Mouse (Mus musculus) heart, adult 2 months (tissue): ENCODE measurements around the gene Ppp2r5a. TPM values are rescaled to one million over a fixed set of nuclear protein-coding genes. Genes with fewer than 3 reads are reported as not detected.

ENCODE experiments used
- DNase-seq, 2 experiments: peaks; one replicate each; pipeline ENCODE4 v3.0.0; 2021
- H3K27ac ChIP-seq: fragments of 200-600 bp; 2 replicates; pipeline ENCODE4 v1.8.1; 2022
- H3K27me3 ChIP-seq: fragments of 200-500 bp; 2 replicates; pipeline ENCODE4 v1.6.1; 2012; ENCODE audit warnings: mild to moderate bottlenecking, low read length, inconsistent platforms, mixed read lengths; ENCODE audit not compliant: control insufficient read depth, insufficient read depth
- H3K36me3 ChIP-seq: fragments of 200-500 bp; 2 replicates; pipeline ENCODE4 v1.6.1; 2012; ENCODE audit warnings: low read length, inconsistent platforms; ENCODE audit not compliant: control insufficient read depth, insufficient read depth
- H3K4me1 ChIP-seq: fragments of 200-500 bp; 2 replicates; pipeline ENCODE4 v1.6.1; 2011; ENCODE audit warnings: low read length; ENCODE audit not compliant: control insufficient read depth, insufficient read depth
- H3K4me3 ChIP-seq: fragments of 200-600 bp; 2 replicates; pipeline ENCODE4 v1.8.1; 2022
- H3K79me2 ChIP-seq: fragments of 200-500 bp; replicated peaks from 2 replicates; pipeline ENCODE4 v1.6.1; 2012; ENCODE audit warnings: mild to moderate bottlenecking, inconsistent platforms, low read length, moderate library complexity, mixed read lengths; ENCODE audit not compliant: control insufficient read depth, insufficient read depth
- H3K9ac ChIP-seq: fragments of 200-500 bp; 2 replicates; pipeline ENCODE4 v1.6.1; 2012; ENCODE audit warnings: low read depth, mild to moderate bottlenecking, control low read depth, inconsistent platforms, low read length, mixed read lengths
- CTCF ChIP-seq: fragments of 200-600 bp; IDR thresholded peaks from 2 replicates; pipeline ENCODE4 v1.8.1; 2022; ENCODE audit warnings: antibody characterized with exemption, mild to moderate bottlenecking, moderate library complexity
- EP300 ChIP-seq: fragments of 200-500 bp; IDR thresholded peaks from 2 replicates; pipeline ENCODE4 v1.6.1; 2011; ENCODE audit warnings: low read depth, low read length, control low read depth; ENCODE audit not compliant: insufficient read depth
- POLR2A ChIP-seq: fragments of 200-500 bp; IDR thresholded peaks from 2 replicates; pipeline ENCODE4 v1.6.1; 2011; ENCODE audit warnings: mild to moderate bottlenecking, low read depth, low read length, control low read depth; ENCODE audit not compliant: insufficient read depth
- WGBS: fragments of 180-500 bp; shearing (Covaris S2); methylation state at CpG from one replicate; pipeline ENCODE4 v1.1.7; 2018; 5-methylcytosine and 5-hydroxymethylcytosine counted together
- intact Hi-C: fragments of 180-260 bp; cut with DNase I; formaldehyde crosslinking; loops from one replicate; pipeline ENCODE4 v1.15.1; 2025
- polyA plus RNA-seq: library from polyadenylated mRNA; depleted of rRNA; stranded (reverse); fragments of >200 nt; gene quantifications from 2 replicates; pipeline ENCODE4 v1.2.3, GENCODE M21; 2012
- total RNA-seq, 2 experiments: library from RNA; stranded (reverse); gene quantifications; 2 replicates each; pipeline ENCODE4 v1.2.3; 2021

The Ppp2r5a gene
- total and polyA plus RNA-seq, 3 experiments, result 53.7 to 110 (median 105) TPM

DNA sequence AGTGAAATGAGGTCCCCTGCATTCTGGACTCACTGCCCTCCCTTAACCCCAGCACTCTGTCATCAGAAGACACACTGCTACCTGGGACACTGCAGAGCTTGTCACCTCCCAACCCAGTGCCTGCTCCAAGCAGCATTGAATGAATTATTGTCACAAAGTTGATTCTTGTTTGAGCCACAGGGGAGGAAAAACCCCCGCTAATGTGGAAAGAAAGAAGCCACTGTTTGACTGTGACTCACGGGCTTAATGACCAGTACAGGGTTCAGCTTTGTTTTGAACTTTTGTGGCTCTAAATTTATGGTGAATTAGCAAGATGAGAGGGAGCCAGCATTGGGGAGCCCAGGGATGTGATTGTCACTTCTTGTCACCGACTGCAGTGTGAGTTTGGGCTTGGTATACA is 13.5 kb upstream of the Ppp2r5a start:
- Histone ChIP-seq H3K79me2 (no peaks in the 10 kb centered on the region), H3K27me3 (no peaks in the 10 kb centered on the region), H3K4me3 (no peak overlapping the region), H3K9ac (no peak overlapping the region), H3K27ac (no peak overlapping the region), H3K4me1 (peaks cover 8% of the 10 kb centered on the region), H3K36me3 (no peaks in the 10 kb centered on the region)
- TF ChIP-seq POLR2A (no peak), CTCF (no peak), EP300 (no peak)
- intact Hi-C loops, result no loop called here
- DNase-seq, result no peak
- 47% methylated on average over 3 of the region's 3 CpGs for WGBS

DNA sequence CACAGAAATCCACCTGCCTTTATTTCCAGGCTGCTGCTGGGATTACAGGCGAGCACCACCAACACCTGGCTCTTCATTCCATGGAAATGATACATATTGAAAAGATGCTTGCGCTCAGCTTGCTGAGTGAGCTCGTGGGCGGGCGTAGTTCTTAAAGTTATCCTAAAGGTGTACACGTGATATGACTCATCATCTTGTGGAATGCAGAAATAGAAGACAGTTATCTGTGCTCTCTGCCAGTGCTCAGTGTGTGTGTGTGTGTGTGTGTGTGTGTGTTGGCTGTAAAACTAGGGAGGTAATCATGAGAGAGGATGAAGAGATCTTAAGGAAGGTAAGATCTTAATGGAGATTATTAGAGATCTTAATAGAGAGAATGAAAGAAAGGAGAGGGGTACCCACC is 11.4 kb upstream of the Ppp2r5a start:
- H3K27ac ChIP-seq, result no peak overlapping the region
- WGBS, result 80% methylated on average over 6 of the region's 6 CpGs
- no peak overlapping the region for H3K4me3 ChIP-seq
- intact Hi-C loops, result no loop called here
- no peak overlapping the region for H3K9ac ChIP-seq
- no peak for TF ChIP-seq EP300
- TF ChIP-seq POLR2A, result no peak
- TF ChIP-seq CTCF, result no peak
- no peak for DNase-seq
- H3K79me2 ChIP-seq, result no peaks in the 10 kb centered on the region
- no peaks in the 10 kb centered on the region for H3K36me3 ChIP-seq
- 0 out of 2 replicates have a peak, but pooled peaks cover 1% of the 10 kb centered on the region for H3K4me1 ChIP-seq
- no peaks in the 10 kb centered on the region for H3K27me3 ChIP-seq

DNA sequence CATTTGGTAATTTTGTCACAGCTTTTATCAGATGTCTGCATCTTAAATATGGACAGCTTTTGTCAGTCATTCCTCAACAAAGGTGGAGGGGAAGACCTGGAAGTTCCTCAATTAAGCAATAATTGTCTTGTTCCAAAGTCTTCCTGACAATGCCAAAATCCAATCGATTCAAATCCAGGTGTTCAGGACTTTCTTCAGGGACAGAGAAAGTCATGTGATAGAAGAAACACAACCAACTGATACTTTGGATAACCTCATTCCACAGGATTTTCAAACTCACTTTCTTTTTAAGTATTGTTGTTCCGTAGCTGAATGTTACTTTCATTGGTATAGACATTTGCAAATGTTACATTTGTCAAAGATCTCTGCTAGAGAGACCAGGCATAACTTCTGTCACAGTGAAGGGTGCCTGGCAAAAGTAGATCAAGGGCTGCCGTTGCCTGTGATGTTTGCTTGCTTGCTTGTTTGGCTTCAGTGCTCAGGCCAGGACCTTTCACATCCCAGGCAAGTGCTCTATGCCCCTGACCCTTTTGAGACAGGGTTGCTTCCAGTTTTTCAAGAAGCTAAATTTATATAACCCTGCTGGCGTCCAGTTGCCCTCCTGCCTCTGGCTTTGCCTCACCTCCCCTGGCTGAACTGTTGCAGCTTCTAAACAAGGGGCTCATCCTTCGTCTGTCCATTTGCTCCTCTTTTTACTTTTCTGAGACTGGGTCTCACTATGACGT is 10.8 kb upstream of the Ppp2r5a start:
- intact Hi-C loops, result no loop called here

DNA sequence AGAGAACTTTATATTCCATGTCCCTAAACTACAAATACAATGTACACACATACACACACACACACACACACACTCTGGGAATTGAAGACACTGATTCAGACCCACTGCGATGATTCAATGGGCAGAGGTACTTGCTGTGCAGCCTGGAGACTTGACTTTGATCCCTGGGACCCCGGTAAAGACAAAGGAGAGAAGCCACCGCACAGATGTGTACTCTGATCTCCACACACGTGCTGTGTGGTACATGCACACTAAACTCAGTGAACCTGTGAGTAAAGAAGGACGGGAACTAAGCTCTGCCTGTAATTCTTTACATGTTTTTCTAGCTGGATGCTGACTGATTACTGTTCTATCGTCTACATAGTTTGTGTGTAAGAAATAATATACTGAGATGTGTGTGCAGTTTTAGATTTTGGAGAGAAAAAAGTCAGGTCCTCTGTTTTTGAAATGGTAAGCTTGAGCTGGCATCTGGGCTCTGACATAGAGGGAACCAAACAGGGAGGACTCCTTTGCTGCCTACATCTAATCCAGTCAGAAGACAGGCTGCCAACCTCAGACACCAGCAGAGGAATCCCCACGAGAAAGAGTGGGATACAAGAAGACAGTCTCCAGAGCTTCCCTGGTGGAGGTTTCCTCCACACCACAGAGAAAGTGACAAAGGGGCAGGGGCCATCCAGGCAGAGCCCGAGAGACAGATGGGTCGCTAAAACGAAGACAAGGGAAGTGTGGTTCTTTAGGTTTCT is 7.4 kb upstream of the Ppp2r5a start:
- Histone ChIP-seq H3K4me3 (no peak overlapping the region), H3K36me3 (no peaks in the 10 kb centered on the region), H3K27ac (no peak overlapping the region), H3K9ac (no peak overlapping the region), H3K79me2 (no peaks in the 10 kb centered on the region), H3K4me1 (0 out of 2 replicates have a peak, but pooled peaks cover 1% of the 10 kb centered on the region), H3K27me3 (no peaks in the 10 kb centered on the region)
- no peak for DNase-seq
- TF ChIP-seq POLR2A, result no peak
- no peak for TF ChIP-seq EP300
- no peak for TF ChIP-seq CTCF
- intact Hi-C loops, result no loop called here
- 62% methylated on average over 10 of the region's 10 CpGs for WGBS

More for the DNA sequence above, 10.8 kb upstream of the Ppp2r5a start:
- DNase-seq, result no peak
- no peak for TF ChIP-seq EP300
- TF ChIP-seq CTCF, result no peak
- no peak for TF ChIP-seq POLR2A
- Histone ChIP-seq H3K4me1 (0 out of 2 replicates have a peak, but pooled peaks cover 1% of the 10 kb centered on the region), H3K9ac (no peak overlapping the region), H3K36me3 (no peaks in the 10 kb centered on the region), H3K27me3 (no peaks in the 10 kb centered on the region), H3K79me2 (no peaks in the 10 kb centered on the region), H3K27ac (no peak overlapping the region), H3K4me3 (no peak overlapping the region)
- WGBS, result 65% methylated on average over 6 of the region's 6 CpGs

DNA sequence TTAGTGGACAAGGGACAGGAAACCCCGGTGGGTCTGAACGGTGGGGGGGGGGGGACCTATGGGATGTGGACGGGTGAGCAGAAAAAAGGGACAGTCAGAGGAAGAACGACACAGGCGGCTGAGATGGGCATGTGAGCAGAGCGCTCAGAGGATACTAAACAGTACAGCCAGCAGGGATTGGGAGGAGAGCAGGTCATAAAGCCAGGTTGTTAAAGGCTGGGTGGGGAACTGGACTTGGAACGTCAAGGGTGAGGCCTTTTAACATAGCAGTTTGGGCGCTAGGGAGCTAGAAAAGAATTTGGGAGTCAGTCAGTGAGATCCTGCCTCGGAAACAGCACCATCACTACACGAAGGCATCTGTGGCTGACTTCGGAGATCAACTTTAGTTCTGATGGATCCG is 4.2 kb upstream of the Ppp2r5a start:
- H3K4me1 ChIP-seq, result 0 out of 2 replicates have a peak, but pooled peaks cover 1% of the 10 kb centered on the region
- no peak overlapping the region for H3K4me3 ChIP-seq
- H3K27ac ChIP-seq, result no peak overlapping the region
- H3K9ac ChIP-seq, result no peak overlapping the region
- H3K79me2 ChIP-seq, result no peaks in the 10 kb centered on the region
- intact Hi-C loops, result no loop called here
- H3K27me3 ChIP-seq, result no peaks in the 10 kb centered on the region
- DNase-seq, result no peak
- 56% methylated on average over 12 of the region's 12 CpGs for WGBS
- TF ChIP-seq POLR2A (no peak), CTCF (no peak), EP300 (no peak)
- no peaks in the 10 kb centered on the region for H3K36me3 ChIP-seq

DNA sequence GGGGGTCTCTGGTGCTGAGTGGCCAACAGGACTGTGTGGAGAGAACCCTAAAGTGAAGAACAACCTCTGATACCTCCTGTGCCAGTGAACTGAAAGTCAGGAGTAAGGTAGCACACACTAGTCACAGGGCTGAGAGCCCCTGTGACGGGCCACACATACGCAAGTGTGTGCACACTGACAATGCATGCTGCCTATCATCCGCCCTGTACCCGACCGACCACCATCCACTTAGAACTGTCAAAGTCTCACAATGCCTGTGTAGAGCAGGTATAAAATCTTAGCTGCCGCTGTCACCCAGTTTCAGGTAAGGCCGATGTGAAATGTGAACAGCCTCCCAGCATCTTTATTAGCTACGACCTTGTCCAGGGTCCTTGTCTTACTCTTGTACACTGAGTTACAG is 3.4 kb upstream of the Ppp2r5a start:
- Histone ChIP-seq H3K4me1 (0 out of 2 replicates have a peak, but pooled peaks cover 1% of the 10 kb centered on the region), H3K27me3 (no peaks in the 10 kb centered on the region), H3K79me2 (no peaks in the 10 kb centered on the region), H3K4me3 (no peak overlapping the region), H3K27ac (no peak overlapping the region), H3K36me3 (no peaks in the 10 kb centered on the region), H3K9ac (no peak overlapping the region)
- DNase-seq, result no peak
- WGBS, result 95% methylated on average over 8 of the region's 8 CpGs
- intact Hi-C loops, result no loop called here
- TF ChIP-seq EP300 (no peak), CTCF (no peak), POLR2A (no peak)
